Mouse (Mus musculus) brain, embryonic 18.5 days (tissue): ENCODE measurements around the gene Atf6b.

Experiments used
- DNase-seq: peaks from one replicate; pipeline ENCODE4 v3.0.0-alpha.2; 2012; ENCODE audit warnings: low read depth, low spot score

Gene Atf6b

DNA sequence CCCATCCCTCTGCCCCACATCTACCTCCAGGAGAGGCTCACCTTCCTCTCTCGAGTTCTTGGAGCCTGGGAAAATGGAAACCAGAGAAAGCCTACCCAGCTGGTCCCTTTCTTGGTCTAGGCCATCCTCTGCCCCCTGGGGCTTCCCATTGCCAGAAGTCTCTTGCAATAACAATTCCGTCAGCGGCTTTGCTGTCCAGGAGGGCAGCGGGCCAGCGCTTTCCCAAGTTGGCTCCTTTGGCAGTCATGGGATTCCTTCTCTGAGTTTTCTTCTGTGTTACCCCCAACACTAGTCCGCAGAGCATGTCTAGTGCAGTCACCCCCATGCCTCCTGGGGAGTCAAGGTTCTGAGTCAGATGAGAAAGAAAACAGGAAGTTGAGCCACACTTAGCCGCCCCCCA is 46.0 kb downstream of the Atf6b start:
- no peak for DNase-seq

GRCm38 (mm10) chr17:34699575-34700408 is 52.8 kb downstream of the Atf6b start:
- DNase-seq: peak; percentile 55

GRCm38 (mm10) chr17:34700671-34701071 is 53.7 kb downstream of the Atf6b start:
- DNase-seq: no peak
